Mouse (Mus musculus): ENCODE measurements around the gene Gjc3. TPM values are rescaled to one million over a fixed set of nuclear protein-coding genes. Genes with fewer than 3 reads are reported as not detected.

The Gjc3 gene
- not detected for polyA plus RNA-seq (2017; shearing (Covaris generic))

DNA sequence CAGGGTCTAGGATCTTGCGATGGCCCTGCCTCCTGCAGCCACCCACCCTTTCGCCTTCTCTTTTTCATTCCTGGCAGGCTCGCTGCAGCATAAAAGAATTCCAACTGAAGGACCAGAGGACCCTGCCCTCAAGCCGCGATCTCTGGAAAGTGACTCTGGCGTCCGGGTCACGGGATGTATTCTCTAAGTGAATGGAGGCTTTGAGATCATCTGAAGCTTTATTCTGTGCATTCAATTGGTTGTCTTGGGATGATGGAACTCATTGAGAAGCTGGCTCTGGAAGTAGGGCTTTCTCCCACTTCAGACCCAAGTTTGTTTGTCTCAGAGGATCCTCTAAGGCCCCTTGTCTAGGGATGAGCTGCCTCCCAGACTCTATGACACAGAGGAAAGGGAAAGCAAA is at the start of gene Gjc3:
Gjc3 (minus strand) TSS at position 154 of the 400 bp plus-strand sequence.

DNA sequence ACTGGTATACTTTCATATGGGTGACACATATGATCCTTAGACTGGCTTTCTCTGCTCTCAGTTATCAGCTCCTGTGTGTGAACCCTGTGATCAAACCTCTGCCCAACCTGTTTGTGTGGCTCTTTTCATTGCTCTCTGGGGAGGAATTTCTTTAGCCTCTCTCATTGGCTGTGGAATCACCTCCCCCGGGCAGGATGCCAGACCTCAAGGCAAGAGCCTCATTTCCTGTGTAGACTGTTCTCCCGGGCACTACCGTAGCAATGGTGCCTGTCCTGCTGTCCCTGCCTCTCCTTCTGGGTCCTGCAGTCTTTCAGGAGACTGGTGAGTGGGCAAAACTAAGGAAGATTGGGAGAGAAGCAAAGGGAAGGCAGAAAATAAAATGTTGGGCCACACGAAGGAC is 18.4 kb upstream of the Gjc3 start, which contains the start of gene Azgp1:
Azgp1 (plus strand) TSS at position 221 of the 400 bp plus-strand sequence.

DNA sequence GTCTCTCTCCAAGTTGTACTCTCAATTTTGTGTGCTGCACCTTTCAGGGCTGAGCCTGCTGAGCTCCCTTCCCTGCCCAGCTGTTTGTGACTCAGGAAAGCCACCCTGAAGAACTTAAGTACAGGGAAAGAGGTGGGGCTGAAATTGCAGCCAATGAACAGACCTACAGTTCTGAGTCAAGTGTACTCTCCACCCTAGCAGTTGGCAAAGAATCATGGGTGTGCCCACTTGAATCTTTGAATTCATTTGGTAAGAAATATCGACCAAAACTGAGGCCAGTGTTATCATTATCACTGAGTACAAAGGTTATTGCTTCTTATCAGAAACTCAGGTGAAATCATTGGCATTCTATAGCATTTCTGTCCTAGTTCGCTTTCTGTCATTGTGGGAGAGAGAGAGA is 41.4 kb downstream of the Gjc3 start, which contains the start of gene Cyp3a13:
Cyp3a13 (minus strand) TSS at position 88 of the 400 bp plus-strand sequence.

Other genes starting within 250 kb of the Gjc3 start
- gene Nyap1, start 221.5 kb downstream of the Gjc3 start, polyA plus RNA-seq (2017; shearing (Covaris generic)): 0.98 TPM
- 441 TPM for gene Tsc22d4, start 217.4 kb downstream of the Gjc3 start, polyA plus RNA-seq (2017; shearing (Covaris generic))
- gene Ppp1r35, start 184.2 kb downstream of the Gjc3 start, polyA plus RNA-seq (2017; shearing (Covaris generic)): 21.1 TPM
- gene Mepce, start 175.4 kb downstream of the Gjc3 start, polyA plus RNA-seq (2017; shearing (Covaris generic)): 19.8 TPM
- 13.7 TPM for gene Zcwpw1, start 175.3 kb downstream of the Gjc3 start, polyA plus RNA-seq (2017; shearing (Covaris generic))
- 1.3 TPM for gene Pilra, start 126.8 kb downstream of the Gjc3 start, polyA plus RNA-seq (2017; shearing (Covaris generic))
- 0.58 TPM for gene Pilrb1, start 105.0 kb downstream of the Gjc3 start, polyA plus RNA-seq (2017; shearing (Covaris generic))
- 1.3 TPM for gene Pilrb2, start 91.3 kb downstream of the Gjc3 start, polyA plus RNA-seq (2017; shearing (Covaris generic))
- gene Cyp3a13, start 41.5 kb downstream of the Gjc3 start, polyA plus RNA-seq (2017; shearing (Covaris generic)): 0.09 TPM
- not detected for gene Azgp1, start 18.4 kb upstream of the Gjc3 start, polyA plus RNA-seq (2017; shearing (Covaris generic))
- not detected for gene Smok3a, start 58.2 kb upstream of the Gjc3 start, polyA plus RNA-seq (2017; shearing (Covaris generic))
- gene Smok3b, start 58.3 kb upstream of the Gjc3 start, polyA plus RNA-seq (2017; shearing (Covaris generic)): not detected
- gene Smok3c, start 90.1 kb upstream of the Gjc3 start, polyA plus RNA-seq (2017; shearing (Covaris generic)): not detected
- 24.7 TPM for gene Zkscan1, start 122.0 kb upstream of the Gjc3 start, polyA plus RNA-seq (2017; shearing (Covaris generic))
- 32.2 TPM for gene Zscan21, start 153.8 kb upstream of the Gjc3 start, polyA plus RNA-seq (2017; shearing (Covaris generic))
- gene Zfp113, start 192.6 kb upstream of the Gjc3 start, polyA plus RNA-seq (2017; shearing (Covaris generic)): 24.1 TPM
- gene Cops6, start 198.0 kb upstream of the Gjc3 start, polyA plus RNA-seq (2017; shearing (Covaris generic)): 241 TPM
- gene Ap4m1, start 208.9 kb upstream of the Gjc3 start, polyA plus RNA-seq (2017; shearing (Covaris generic)): 10.2 TPM
- gene Mcm7, start 209.3 kb upstream of the Gjc3 start, polyA plus RNA-seq (2017; shearing (Covaris generic)): 89.5 TPM
- gene Taf6, start 224.4 kb upstream of the Gjc3 start, polyA plus RNA-seq (2017; shearing (Covaris generic)): 55.2 TPM
- gene Cnpy4, start 224.4 kb upstream of the Gjc3 start, polyA plus RNA-seq (2017; shearing (Covaris generic)): 20.6 TPM
- 0.35 TPM for gene Mblac1, start 231.2 kb upstream of the Gjc3 start, polyA plus RNA-seq (2017; shearing (Covaris generic))

All from CD4-positive, CD25-positive, alpha-beta regulatory T cell, adult 9 weeks (primary cell).